Mouse (Mus musculus) right cerebral cortex, postnatal 10 days (tissue): ENCODE data around the gene Foxp1.

Source experiments
- DNase-seq, 2 experiments: peaks; one replicate each; pipeline ENCODE4 v3.0.0; 2021; ENCODE audit warnings: low spot score in 2 of 2

Gene Foxp1

GRCm38 (mm10) chr6:99142900-99143755 is 379.4 kb downstream of the Foxp1 start:
- DNase-seq, result no peak

GRCm38 (mm10) chr6:99138041-99138440 is 384.5 kb downstream of the Foxp1 start:
- no peak for DNase-seq

- no peak for DNase-seq
Observed at GRCm38 (mm10) chr6:99137071-99137470, 385.4 kb downstream of the Foxp1 start.

- no peak for DNase-seq
Observed at GRCm38 (mm10) chr6:99135938-99136729, 386.4 kb downstream of the Foxp1 start.

GRCm38 (mm10) chr6:99131815-99132214 is 390.7 kb downstream of the Foxp1 start:
- no peak for DNase-seq

GRCm38 (mm10) chr6:99130758-99131410 is 391.6 kb downstream of the Foxp1 start:
- no peak for DNase-seq

GRCm38 (mm10) chr6:99126717-99127116 is 395.8 kb downstream of the Foxp1 start:
- DNase-seq, result no peak

- DNase-seq, result no peak
Observed at GRCm38 (mm10) chr6:99120776-99121766, 401.4 kb downstream of the Foxp1 start.

GRCm38 (mm10) chr6:99118534-99118933 is 404.0 kb downstream of the Foxp1 start:
- no peak for DNase-seq

GRCm38 (mm10) chr6:99117411-99117810 is 405.1 kb downstream of the Foxp1 start:
- no peak for DNase-seq

GRCm38 (mm10) chr6:99111856-99112255 is 410.7 kb downstream of the Foxp1 start:
- no peak for DNase-seq

- DNase-seq, result no peak
Observed at GRCm38 (mm10) chr6:99108417-99108816, 414.1 kb downstream of the Foxp1 start.

- no peak for DNase-seq
Observed at GRCm38 (mm10) chr6:99107674-99108073, 414.8 kb downstream of the Foxp1 start.

- no peak for DNase-seq
Observed at GRCm38 (mm10) chr6:99107081-99107482, 415.4 kb downstream of the Foxp1 start.

- DNase-seq, result no peak
Observed at GRCm38 (mm10) chr6:99105979-99106378, 416.5 kb downstream of the Foxp1 start.

GRCm38 (mm10) chr6:99104446-99104845 is 418.1 kb downstream of the Foxp1 start:
- DNase-seq, result no peak

- no peak for DNase-seq
Observed at GRCm38 (mm10) chr6:99103911-99104310, 418.6 kb downstream of the Foxp1 start.

- DNase-seq, result no peak
Observed at GRCm38 (mm10) chr6:99101489-99101908, 421.0 kb downstream of the Foxp1 start.

- no peak for DNase-seq
Observed at GRCm38 (mm10) chr6:99100331-99100730, 422.2 kb downstream of the Foxp1 start.

- DNase-seq, result no peak
Observed at GRCm38 (mm10) chr6:99099781-99100180, 422.7 kb downstream of the Foxp1 start.

GRCm38 (mm10) chr6:99097191-99097590 is 425.3 kb downstream of the Foxp1 start:
- no peak for DNase-seq
